Mouse (Mus musculus) adrenal gland (tissue): ENCODE measurements around the gene Plekhm1.

Experiments used
- intact Hi-C: fragments of 180-260 bp; cut with DNase I; formaldehyde crosslinking; loops from one replicate; pipeline ENCODE4 v1.15.1; 2025

Gene Plekhm1

GRCm38 (mm10) chr11:103324723-103325122 lies 87.8 kb downstream of the Plekhm1 start:
- intact Hi-C loops: loop anchor here (2.0 to 10.0 kb wide), 2 partner anchors 92 to 220 kb away; partner anchors contain the start of genes Acbd4 and Plcd3

GRCm38 (mm10) chr11:103322832-103323231 lies 89.7 kb downstream of the Plekhm1 start:
- intact Hi-C loops: loop anchor here (10.0 kb wide), 1 partner anchor 218 kb away; the partner anchor contains the start of genes Acbd4 and Plcd3

- intact Hi-C loops: loop anchor here (10.0 kb wide), 1 partner anchor 216 kb away; the partner anchor contains the start of genes Acbd4 and Plcd3
These were observed 91.8 kb downstream of the Plekhm1 start for GRCm38 (mm10) chr11:103320646-103321045.

- intact Hi-C loops: loop anchor here (10.0 kb wide), 1 partner anchor 215 kb away; the partner anchor contains the start of genes Acbd4 and Plcd3
These were observed 92.3 kb downstream of the Plekhm1 start for GRCm38 (mm10) chr11:103320196-103320595.

GRCm38 (mm10) chr11:103318042-103318441 lies 94.4 kb downstream of the Plekhm1 start:
- intact Hi-C loops: loop anchor here (5.0 kb wide), 1 partner anchor 36 kb away; no protein-coding TSS in a partner anchor

- intact Hi-C loops: loop anchor here (5.0 kb wide), 1 partner anchor 33 kb away; no protein-coding TSS in a partner anchor
These were observed 97.1 kb downstream of the Plekhm1 start for GRCm38 (mm10) chr11:103315379-103315778.

- intact Hi-C loops: loop anchor here (5.0 kb wide), 1 partner anchor 33 kb away; no protein-coding TSS in a partner anchor
These were observed 97.6 kb downstream of the Plekhm1 start for GRCm38 (mm10) chr11:103314736-103315374.
